Mouse (Mus musculus) C2C12 (cell line): ENCODE measurements around the gene Gm45716.

Experiments used
- CEBPB ChIP-seq: IDR thresholded peaks from one replicate; pipeline ENCODE4 v1.6.1; 2011; ENCODE audit warnings: low read depth, mild to moderate bottlenecking, control low read depth, moderate library complexity
- CTCF ChIP-seq: IDR thresholded peaks from one replicate; pipeline ENCODE4 v1.5.1; 2011; ENCODE audit not compliant: control insufficient read depth, insufficient read depth, insufficient read length
- FOSL1 ChIP-seq: IDR thresholded peaks from one replicate; pipeline ENCODE4 v1.8.0; 2011; ENCODE audit warnings: mild to moderate bottlenecking, low read length; ENCODE audit not compliant: poor library complexity, insufficient read depth, severe bottlenecking
- MAX ChIP-seq: IDR thresholded peaks from one replicate; pipeline ENCODE4 v1.6.1; 2011; ENCODE audit warnings: mild to moderate bottlenecking, control low read depth
- MYOD1 ChIP-seq: IDR thresholded peaks from one replicate; pipeline ENCODE4 v1.6.1; 2011; ENCODE audit warnings: low read depth; ENCODE audit not compliant: control insufficient read depth, insufficient read length
- MYOG ChIP-seq: IDR thresholded peaks from one replicate; pipeline ENCODE4 v1.6.1; 2011; ENCODE audit not compliant: control insufficient read depth, insufficient read length; ENCODE audit errors: extremely low read depth

DNA sequence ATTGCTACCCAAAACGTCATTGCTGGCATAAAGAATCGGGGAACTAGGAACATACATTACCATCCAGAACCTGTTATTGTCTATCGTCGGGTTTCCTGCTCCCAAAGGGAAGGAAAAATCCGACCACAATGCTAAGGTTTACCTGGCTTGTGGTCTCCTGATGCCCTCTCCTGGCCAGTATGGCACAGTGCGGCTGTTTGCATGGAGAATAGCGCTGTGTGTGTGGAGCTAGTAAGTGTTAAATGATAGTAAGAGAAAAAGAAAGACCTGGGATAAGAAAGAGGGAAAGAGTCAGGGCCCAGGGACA is 17.5 kb upstream of the Gm45716 start:
- TF ChIP-seq CEBPB (no peak), MAX (no peak), CTCF (peak; percentile 75), MYOG (no peak), FOSL1 (no peak), MYOD1 (no peak)
